Mouse (Mus musculus): ENCODE measurements around the gene Ppara.

- TF ChIP-seq CTCF (IDR thresholded peaks at IDR 0.05; ENCODE audit: low read depth) (no peak), EP300 (IDR thresholded peaks at IDR 0.05; ENCODE audit: low read depth) (no peak)
Observed at GRCm38 (mm10) chr15:85699452-85699851, 35.3 kb upstream of the Ppara start.

All from heart, postnatal 0 days (tissue).